Mouse (Mus musculus): ENCODE results near the gene Gm29094. TPM values are rescaled to one million over a fixed set of nuclear protein-coding genes. Genes with fewer than 3 reads are reported as not detected.
"Not testable (repeated sequence)": the region's sequence is repeated elsewhere in the genome, so short reads cannot be mapped to it uniquely, and the experiment has no call there.

The Gm29094 gene
- not detected in 2 replicates for polyA plus RNA-seq (2016; fragmentation: Nextera tagmentation; extraction: Ambion mirVana)

DNA sequence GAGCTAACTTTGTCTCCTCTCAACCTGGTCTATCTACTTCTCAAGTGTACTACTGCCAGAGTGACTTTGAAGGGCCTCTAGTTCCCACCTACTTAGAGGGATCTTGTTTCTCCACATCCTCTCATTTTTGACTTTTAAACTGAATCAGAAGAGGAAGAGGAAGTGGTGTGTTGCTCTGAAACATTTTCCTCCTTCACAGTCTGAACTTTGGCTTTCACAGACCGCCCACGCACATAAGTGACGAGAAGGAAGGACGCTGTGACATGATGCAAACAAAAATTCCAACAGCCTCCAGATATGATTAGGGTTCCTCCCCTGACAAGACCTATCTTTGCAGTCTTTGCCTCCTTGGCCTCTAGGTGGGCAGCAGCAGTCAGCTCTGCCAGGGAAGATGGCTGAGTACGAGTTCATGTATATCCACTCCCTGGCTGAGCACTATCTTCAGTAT, at the start of gene Gm29094, which contains the start of gene Bcl2a1b:
Gene Gm29094, plus strand, starts transcription at position 411 of the 448 bp plus-strand sequence.
Gene Bcl2a1b, plus strand, starts transcription at position 241 of the 448 bp plus-strand sequence.
- not testable (repeated sequence) for H3K27me3 ChIP-seq (replicated peaks; ENCODE audit: low read depth, poor library complexity, severe bottlenecking); H3K9me3 ChIP-seq; H3K4me1 ChIP-seq; DNase-seq (ENCODE audit: low spot score); H3K27ac ChIP-seq (replicated peaks); H3K36me3 ChIP-seq (replicated peaks); H3K4me3 ChIP-seq
- WGBS, result 94% methylated on average over 5 of the region's 5 CpGs

DNA sequence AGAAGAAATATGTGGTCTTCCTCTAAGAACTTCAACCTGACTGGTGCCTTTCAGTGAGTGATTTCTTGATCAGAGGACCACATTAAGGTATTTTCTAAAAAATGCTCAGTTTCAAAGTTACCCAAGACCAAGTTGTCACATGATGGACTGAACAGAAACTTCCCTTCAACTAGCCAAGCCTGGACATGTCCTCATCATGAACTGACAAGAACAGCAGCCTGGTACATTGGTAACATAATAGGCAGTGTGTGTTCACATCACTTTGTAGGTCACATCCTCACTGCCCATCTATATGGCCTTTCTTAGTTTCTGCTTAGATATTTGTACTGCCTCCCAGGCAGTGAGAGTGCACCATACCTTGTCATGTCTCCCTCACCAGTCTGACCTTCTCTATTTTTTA, 26.6 kb upstream of the Gm29094 start:
- not testable (repeated sequence) for H3K4me3 ChIP-seq, H3K9me3 ChIP-seq

DNA sequence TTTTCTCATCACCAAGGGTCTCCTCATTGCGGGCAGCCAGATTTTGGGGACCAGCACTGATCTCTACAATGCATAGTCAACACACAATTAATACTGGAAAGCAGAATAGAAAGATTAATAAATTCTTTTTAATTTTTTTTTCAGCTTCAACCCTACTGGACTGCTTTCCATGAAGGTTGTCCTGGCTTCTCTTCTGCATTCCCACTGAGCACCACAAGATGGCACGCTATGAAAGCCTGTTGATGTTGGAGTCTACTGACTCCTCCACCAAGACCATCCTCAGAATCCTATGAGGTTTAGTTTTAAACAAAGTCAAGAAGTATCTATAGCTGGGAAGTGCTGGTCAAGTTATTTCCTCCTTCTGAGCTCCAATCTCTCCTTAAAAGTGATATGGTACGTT, 20.3 kb upstream of the Gm29094 start:
- not testable (repeated sequence) for H3K27me3 ChIP-seq (replicated peaks; ENCODE audit: low read depth, poor library complexity, severe bottlenecking); H3K4me3 ChIP-seq; H3K36me3 ChIP-seq (replicated peaks); H3K4me1 ChIP-seq; DNase-seq (ENCODE audit: low spot score); H3K9me3 ChIP-seq; H3K27ac ChIP-seq (replicated peaks)
- WGBS, result 26% methylated on average over 2 of the region's 3 CpGs

More for the DNA sequence above, 26.6 kb upstream of the Gm29094 start:
- not testable (repeated sequence) for H3K27ac ChIP-seq (replicated peaks); DNase-seq (ENCODE audit: low spot score); H3K36me3 ChIP-seq (replicated peaks); H3K4me1 ChIP-seq; H3K27me3 ChIP-seq (replicated peaks; ENCODE audit: low read depth, poor library complexity, severe bottlenecking)

DNA sequence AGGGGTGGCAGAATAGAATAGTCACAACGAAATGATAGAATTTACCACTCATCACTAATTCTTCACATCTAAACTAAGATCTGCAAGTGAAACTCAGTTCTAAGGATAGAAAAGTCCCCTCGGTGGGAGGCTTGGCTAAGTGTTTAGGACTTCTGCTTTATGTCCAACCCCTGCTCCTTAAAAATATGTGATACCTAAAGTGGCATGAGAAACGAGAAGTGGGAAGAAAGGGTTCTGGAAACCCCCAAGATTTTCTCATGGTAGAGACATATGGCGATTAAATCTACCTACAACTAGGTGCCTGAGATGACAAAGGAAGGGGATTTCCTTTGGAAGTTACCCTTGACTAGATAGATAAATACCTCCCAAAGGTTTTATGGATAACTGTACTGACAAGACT, 19.7 kb upstream of the Gm29094 start:
- not testable (repeated sequence) for DNase-seq (ENCODE audit: low spot score); H3K9me3 ChIP-seq; H3K36me3 ChIP-seq (replicated peaks); H3K4me3 ChIP-seq; H3K27ac ChIP-seq (replicated peaks); H3K4me1 ChIP-seq; H3K27me3 ChIP-seq (replicated peaks; ENCODE audit: low read depth, poor library complexity, severe bottlenecking)
- 81% methylated on average over 4 of the region's 4 CpGs for WGBS

DNA sequence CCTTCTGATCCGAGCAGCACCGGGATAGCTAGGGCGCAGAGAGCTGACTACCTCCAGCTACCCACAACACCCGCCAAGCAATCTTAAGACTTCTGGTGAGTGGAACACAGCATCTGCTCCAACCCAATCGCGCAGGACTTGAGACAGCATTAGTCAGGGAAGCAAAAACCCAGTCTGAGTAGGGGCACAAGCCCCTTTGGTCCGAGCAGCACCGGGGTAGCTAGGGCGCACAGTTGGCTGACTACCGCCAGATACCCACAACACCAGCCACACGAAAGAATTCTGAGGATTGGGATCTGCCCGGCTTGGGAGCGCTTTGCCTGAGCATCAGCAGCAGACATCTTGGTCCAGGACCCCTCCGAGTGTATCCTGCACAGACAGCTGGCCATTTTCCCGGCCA, 12.2 kb upstream of the Gm29094 start:
- not testable (repeated sequence) for DNase-seq (ENCODE audit: low spot score); H3K27me3 ChIP-seq (replicated peaks; ENCODE audit: low read depth, poor library complexity, severe bottlenecking); H3K4me3 ChIP-seq; H3K36me3 ChIP-seq (replicated peaks); H3K27ac ChIP-seq (replicated peaks); H3K4me1 ChIP-seq; H3K9me3 ChIP-seq
- WGBS, result 78% methylated on average over 15 of the region's 15 CpGs

DNA sequence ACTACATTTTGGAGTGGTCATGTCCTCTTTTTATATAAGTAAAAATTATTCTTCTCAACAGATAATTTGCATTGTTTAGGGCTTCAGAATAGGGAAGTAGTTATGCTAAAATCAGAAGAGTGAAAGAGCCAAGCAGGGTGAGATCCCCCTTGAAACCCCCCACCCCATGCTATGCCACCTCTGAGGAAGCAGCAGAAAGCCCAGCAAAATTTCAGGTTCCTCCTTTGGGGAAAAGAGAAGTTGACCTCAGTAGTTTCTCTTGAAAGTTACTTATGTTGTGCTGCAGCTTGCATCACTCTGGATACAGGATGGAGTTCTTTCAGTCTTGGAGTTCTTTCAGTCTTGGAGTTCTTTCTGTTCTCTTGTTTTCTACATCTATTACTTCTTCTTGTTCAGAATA, 3.7 kb upstream of the Gm29094 start:
- H3K4me1 ChIP-seq; H3K27ac ChIP-seq (replicated peaks); H3K4me3 ChIP-seq; H3K27me3 ChIP-seq (replicated peaks; ENCODE audit: low read depth, poor library complexity, severe bottlenecking); DNase-seq (ENCODE audit: low spot score); H3K36me3 ChIP-seq (replicated peaks); H3K9me3 ChIP-seq: not testable (repeated sequence)

DNA sequence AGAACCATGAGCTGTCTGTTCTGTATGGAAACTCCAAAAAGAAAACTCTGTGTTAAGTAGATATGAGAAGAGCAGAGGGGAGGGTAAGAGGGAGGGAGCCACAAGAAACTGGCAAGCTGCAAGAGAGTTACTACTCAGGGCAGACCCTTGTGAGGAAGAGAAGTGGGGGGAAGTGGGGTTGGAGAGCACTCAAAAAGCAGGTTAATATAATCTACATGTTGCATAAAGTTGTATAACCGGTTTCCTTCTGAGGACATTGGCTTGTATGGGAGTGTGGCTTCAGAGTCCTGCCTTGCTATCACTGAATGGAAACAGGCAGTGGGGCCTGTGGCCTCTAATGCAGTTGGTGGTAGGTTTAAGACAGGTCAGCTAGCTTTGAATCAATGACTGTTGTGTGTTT, 1.7 kb upstream of the Gm29094 start:
- H3K4me3 ChIP-seq; H3K4me1 ChIP-seq; H3K27ac ChIP-seq (replicated peaks); H3K27me3 ChIP-seq (replicated peaks; ENCODE audit: low read depth, poor library complexity, severe bottlenecking); H3K36me3 ChIP-seq (replicated peaks); DNase-seq (ENCODE audit: low spot score); H3K9me3 ChIP-seq: not testable (repeated sequence)
- 89% methylated on average over 1 of the region's 1 CpGs for WGBS

DNA sequence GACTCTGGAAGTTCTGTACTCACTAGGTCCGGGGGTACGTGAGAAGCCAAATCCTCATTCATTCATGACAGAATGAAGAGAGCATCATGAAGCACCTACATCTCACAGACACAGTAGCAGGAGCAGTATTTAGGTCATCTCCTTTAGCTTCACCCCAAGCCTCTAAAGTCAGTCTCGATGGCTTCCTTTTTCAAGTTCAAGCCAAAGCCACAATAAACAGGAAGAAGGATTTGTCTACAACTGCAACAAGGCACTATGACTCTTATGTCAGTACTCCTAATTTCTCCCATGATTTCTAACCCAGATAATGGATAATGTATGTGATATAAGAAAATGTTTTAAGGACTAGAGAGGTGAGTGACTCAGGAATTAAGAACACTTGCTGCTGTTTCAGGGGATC, 830 bp upstream of the Gm29094 start:
- H3K27me3 ChIP-seq (replicated peaks; ENCODE audit: low read depth, poor library complexity, severe bottlenecking); H3K4me1 ChIP-seq; H3K4me3 ChIP-seq; DNase-seq (ENCODE audit: low spot score); H3K36me3 ChIP-seq (replicated peaks); H3K27ac ChIP-seq (replicated peaks); H3K9me3 ChIP-seq: not testable (repeated sequence)
- WGBS, result 94% methylated on average over 3 of the region's 3 CpGs

DNA sequence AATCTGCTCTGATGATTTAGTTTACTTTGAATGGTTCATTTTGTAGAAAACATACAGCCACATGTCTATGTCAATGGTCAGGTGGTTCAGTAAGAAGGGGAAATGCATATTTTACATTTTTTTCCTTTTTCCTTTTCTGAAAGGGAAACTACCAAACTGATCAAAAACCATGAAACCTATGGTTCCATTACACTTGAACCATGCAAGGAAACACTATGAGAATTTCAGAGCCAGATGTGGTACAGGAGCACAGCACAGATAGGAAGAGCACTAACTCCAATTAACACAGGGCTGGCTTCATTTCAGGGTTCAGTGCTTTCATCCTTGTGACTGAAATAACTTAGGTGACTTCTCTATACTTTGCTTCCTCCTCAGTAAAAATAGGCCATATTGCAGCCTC, 3.1 kb downstream of the Gm29094 start:
- DNase-seq (ENCODE audit: low spot score); H3K27ac ChIP-seq (replicated peaks); H3K4me3 ChIP-seq; H3K9me3 ChIP-seq; H3K36me3 ChIP-seq (replicated peaks); H3K27me3 ChIP-seq (replicated peaks; ENCODE audit: low read depth, poor library complexity, severe bottlenecking); H3K4me1 ChIP-seq: not testable (repeated sequence)

DNA sequence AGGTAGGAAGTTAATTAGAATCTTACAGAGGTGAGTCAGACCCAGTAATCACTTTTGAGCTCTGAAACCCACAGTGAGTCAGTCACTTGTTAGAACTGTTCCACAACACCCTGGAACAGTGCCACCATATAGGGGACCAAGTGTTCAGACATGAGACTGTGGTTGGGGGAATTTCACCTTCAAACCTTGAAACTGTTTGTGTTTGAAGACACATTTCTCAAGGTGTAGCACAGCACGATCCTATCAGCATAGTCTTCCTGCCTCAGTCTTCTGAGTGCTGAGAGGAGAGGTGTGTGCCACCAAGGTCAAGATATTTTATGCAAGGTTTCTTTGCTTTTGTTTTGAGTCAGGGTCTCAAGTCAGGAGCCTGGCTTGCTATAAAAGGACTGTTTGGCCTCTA, 9.8 kb downstream of the Gm29094 start:
- DNase-seq (ENCODE audit: low spot score); H3K36me3 ChIP-seq (replicated peaks); H3K27ac ChIP-seq (replicated peaks); H3K9me3 ChIP-seq; H3K4me1 ChIP-seq; H3K4me3 ChIP-seq; H3K27me3 ChIP-seq (replicated peaks; ENCODE audit: low read depth, poor library complexity, severe bottlenecking): not testable (repeated sequence)
- 87% methylated on average over 1 of the region's 1 CpGs for whole genome bisulfite sequencing

DNA sequence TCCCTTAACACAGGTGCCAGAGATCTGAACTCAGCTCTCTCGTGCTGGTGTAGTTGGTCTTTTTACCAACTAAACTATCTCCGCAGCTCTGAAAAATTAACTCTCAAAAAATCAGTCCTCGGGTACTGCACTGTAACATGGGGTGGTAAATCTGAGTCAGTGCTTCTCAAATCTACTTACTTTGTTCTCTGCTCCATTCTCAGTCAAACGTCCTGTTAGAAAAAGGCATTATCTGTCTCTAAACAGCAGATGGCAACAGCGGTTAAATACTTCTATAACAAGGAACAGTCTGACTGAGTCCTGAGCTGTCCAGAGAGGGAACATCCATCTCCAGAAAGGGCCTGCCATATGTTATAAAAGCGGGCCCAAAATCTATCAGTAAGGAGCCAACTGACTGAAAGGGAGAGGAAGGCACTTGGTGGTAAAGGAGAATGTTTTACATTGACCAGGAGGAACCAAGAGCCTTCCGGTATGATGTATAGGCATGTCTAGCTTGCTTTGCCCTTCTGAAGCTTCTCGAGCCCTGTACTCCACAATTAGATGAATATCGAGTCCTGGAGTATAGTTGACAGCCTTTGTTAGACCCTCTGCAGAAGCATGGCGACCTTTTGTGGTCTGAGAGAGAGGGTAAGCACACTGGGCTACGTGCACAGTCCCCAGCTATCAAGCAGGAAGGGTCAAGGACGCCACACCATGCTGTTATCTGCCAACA, 11.3 kb downstream of the Gm29094 start, which contains the start of gene Mthfs:
Gene Mthfs, plus strand, starts transcription at position 324 of the 712 bp plus-strand sequence.
- H3K4me3 ChIP-seq, result peak within 1 kb of the TSS; percentile 49
- not testable (repeated sequence) for H3K36me3 ChIP-seq (replicated peaks); H3K27me3 ChIP-seq (replicated peaks; ENCODE audit: low read depth, poor library complexity, severe bottlenecking); H3K4me1 ChIP-seq; H3K9me3 ChIP-seq; DNase-seq (ENCODE audit: low spot score)
- H3K27ac ChIP-seq (replicated peaks), result peak within 1 kb of the TSS; percentile 79
- WGBS, result 29% methylated on average over 10 of the region's 12 CpGs

DNA sequence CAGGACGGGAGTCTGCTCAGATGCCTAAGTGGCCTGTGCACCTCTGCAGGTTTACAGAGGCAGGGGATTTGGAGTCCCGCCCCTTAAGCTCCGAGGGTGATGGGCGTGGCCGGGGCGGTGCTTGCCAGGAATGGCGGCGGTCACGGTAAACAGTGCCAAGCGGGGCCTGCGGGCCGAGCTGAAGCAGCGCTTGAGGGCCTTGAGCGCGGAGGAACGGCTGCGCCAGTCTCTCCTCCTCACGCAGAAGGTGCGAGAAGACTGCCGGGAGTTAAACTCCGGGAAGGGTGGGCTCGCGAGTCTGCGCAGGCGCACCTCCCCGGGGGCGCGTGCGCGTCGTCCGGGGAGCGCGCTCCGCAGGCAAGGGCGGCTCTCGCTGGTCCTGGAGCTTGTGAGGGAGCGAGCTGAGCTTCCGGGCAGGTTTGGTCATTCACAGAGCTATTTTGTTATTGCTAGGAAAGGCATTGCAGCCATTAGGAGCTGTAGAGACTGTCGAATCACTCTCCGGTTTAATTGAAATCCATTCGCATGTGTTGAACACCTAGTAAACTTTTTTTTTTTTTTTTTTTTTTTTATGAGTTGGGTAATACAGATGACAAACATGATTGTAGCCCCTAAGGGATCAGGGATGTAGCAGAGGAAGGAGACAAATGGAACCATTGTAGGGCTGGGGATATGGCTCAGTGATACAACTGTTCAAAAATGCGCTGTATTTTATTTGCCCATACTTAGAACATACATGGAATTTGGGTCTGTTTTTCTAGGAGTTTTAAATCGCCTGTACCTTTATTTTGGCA, 12.1 kb downstream of the Gm29094 start:
- not testable (repeated sequence) for DNase-seq (ENCODE audit: low spot score); H3K9me3 ChIP-seq; H3K4me1 ChIP-seq; H3K36me3 ChIP-seq (replicated peaks); H3K27me3 ChIP-seq (replicated peaks; ENCODE audit: low read depth, poor library complexity, severe bottlenecking)
- WGBS, result 2% methylated on average over 29 of the region's 44 CpGs
- Histone ChIP-seq H3K4me3 (peak overlapping the region; percentile 49), H3K27ac (replicated peaks) (peak overlapping the region; percentile 79; the same call in 1 of the 2 replicates)

DNA sequence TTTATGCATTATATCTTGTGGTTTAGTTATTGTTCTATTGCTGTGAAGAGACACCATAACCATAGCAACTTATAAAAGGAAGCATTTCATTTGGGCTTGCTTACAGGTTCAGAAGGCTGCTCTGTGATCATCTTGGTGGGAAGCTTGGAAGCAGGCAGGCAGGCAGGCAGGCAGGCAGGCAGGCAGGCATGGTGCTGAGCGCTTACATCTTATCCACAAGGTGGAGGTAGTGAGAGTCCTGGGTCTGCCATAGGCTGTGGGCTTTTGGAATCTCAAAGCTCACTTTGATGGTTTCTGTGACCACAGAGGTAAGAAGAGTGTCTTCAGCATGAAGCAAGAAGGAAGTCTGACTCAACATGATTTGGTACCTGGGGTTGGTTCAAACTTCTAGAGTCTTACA, 13.2 kb downstream of the Gm29094 start:
- not testable (repeated sequence) for H3K36me3 ChIP-seq (replicated peaks); H3K4me1 ChIP-seq; DNase-seq (ENCODE audit: low spot score); H3K27me3 ChIP-seq (replicated peaks; ENCODE audit: low read depth, poor library complexity, severe bottlenecking); H3K9me3 ChIP-seq; H3K4me3 ChIP-seq; H3K27ac ChIP-seq (replicated peaks)
- 39% methylated on average over 1 of the region's 1 CpGs for WGBS

Data from embryonic facial prominence, embryonic 10.5 days (tissue).